Mouse (Mus musculus): ENCODE results near the gene Rrp1b. TPM values are rescaled to one million over a fixed set of nuclear protein-coding genes. Genes with fewer than 3 reads are reported as not detected.
A peak's percentile ranks its signal among the peaks of the same experiment; 100 is the strongest.

Gene Rrp1b
- total and polyA plus RNA-seq, 3 experiments: 60.9 to 149 (median 76.7) TPM

DNA sequence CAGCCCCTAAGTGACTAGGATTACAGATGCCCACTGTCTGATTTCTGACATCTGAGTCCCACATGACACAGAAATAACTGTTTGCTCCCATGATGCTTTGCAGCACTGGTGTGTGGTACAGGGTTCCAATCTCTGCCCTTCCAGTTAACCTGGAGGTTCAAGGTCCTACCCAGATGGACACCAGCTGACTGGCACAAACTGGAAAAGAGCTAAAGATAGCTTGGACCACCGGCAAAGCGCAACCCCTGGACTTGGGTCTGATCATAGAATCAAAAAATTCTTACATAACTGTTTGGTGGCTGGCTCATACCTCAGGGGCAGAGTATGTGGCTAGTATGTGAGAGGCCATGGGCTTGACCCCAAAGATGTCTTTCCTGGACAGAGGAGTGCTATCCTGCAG lies 47.5 kb downstream of the Rrp1b start:
- Histone ChIP-seq H3K36me3 (replicated peaks in 1 of 2; ENCODE audit: control insufficient read depth in 1 of 2, insufficient read depth in 1 of 2, low read length in 1 of 2) (no peaks in the 10 kb centered on the region), H3K27me3 (replicated peaks) (peaks cover 18% of the 10 kb centered on the region), H3K9ac (ENCODE audit: insufficient read depth, low read depth) (no peak overlapping the region), H3K79me2 (replicated peaks; ENCODE audit: control insufficient read depth, extremely low read depth, insufficient read depth, poor library complexity, severe bottlenecking) (no peaks in the 10 kb centered on the region), H3K4me2 (ENCODE audit: insufficient read depth, low read depth, poor library complexity, severe bottlenecking) (no peak overlapping the region), H3K27ac (ENCODE audit: insufficient read depth, low read depth) (no peak overlapping the region), H3K4me1 (ENCODE audit: control insufficient read depth in 1 of 2, insufficient read depth in 2 of 2) (peaks cover 0 to 10% of the 10 kb centered on the region in 2 experiments; a peak in 3 of 4 replicates), H3K9me3 (replicated peaks; ENCODE audit: low read length) (peaks cover 10% of the 10 kb centered on the region), H3K4me3 (replicated peaks in 1 of 3; ENCODE audit: low read depth in 2 of 3, low read length in 2 of 3, poor library complexity in 1 of 3) (no peak overlapping the region)
- dilution Hi-C loops (cut with MboI; ENCODE audit: extremely low pct_ligation_motif_present, extremely low pct_unique_long_range_greater_than_20kb, low sequenced_read_pairs) (no loop called here), in situ Hi-C loops (cut with MboI; ENCODE audit: low pct_ligation_motif_present, low pct_unique_long_range_greater_than_20kb, low sequenced_read_pairs) (no loop called here)
- no peak for DNase-seq (ENCODE audit: extremely low read depth)
- no peak for TF ChIP-seq SMC3 (IDR thresholded peaks at IDR 0.05; ENCODE audit: low read depth, low read length)
- TF ChIP-seq BHLHE40 (IDR thresholded peaks at IDR 0.05; ENCODE audit: low read depth, low read length): no peak
- no peak for TF ChIP-seq CHD1 (IDR thresholded peaks at IDR 0.05; ENCODE audit: low read depth, low read length)
- no peak for TF ChIP-seq RAD21 (IDR thresholded peaks at IDR 0.05; ENCODE audit: low read depth, low read length)
- no peak for TF ChIP-seq TBP (conservative IDR thresholded peaks at IDR 0.05; ENCODE audit: low read depth, low read length)
- TF ChIP-seq PAX5 (IDR thresholded peaks at IDR 0.05; ENCODE audit: low read length): no peak
- TF ChIP-seq ZC3H11A (IDR thresholded peaks at IDR 0.05; ENCODE audit: low read depth, low read length): no peak
- TF ChIP-seq ZKSCAN1 (IDR thresholded peaks at IDR 0.05; ENCODE audit: borderline replicate concordance, low read depth, low read length): no peak
- TF ChIP-seq SIN3A (IDR thresholded peaks at IDR 0.05; ENCODE audit: low read length): no peak

GRCm38 (mm10) chr17:32087069-32087468 lies 51.2 kb downstream of the Rrp1b start:
- dilution Hi-C loops (cut with MboI; ENCODE audit: extremely low pct_ligation_motif_present, extremely low pct_unique_long_range_greater_than_20kb, low sequenced_read_pairs) (no loop called here), in situ Hi-C loops (cut with MboI; ENCODE audit: low pct_ligation_motif_present, low pct_unique_long_range_greater_than_20kb, low sequenced_read_pairs) (no loop called here)
- Histone ChIP-seq H3K4me2 (ENCODE audit: insufficient read depth, low read depth, poor library complexity, severe bottlenecking) (no peak overlapping the region), H3K4me3 (replicated peaks in 1 of 3; ENCODE audit: low read depth in 2 of 3, low read length in 2 of 3, poor library complexity in 1 of 3) (no peak overlapping the region), H3K4me1 (ENCODE audit: control insufficient read depth in 1 of 2, insufficient read depth in 2 of 2) (peaks cover 7 to 29% of the 10 kb centered on the region in 2 experiments), H3K9me3 (replicated peaks; ENCODE audit: low read length) (no peaks in the 10 kb centered on the region), H3K27me3 (replicated peaks) (peaks cover 13% of the 10 kb centered on the region), H3K9ac (ENCODE audit: insufficient read depth, low read depth) (no peak overlapping the region), H3K36me3 (replicated peaks in 1 of 2; ENCODE audit: control insufficient read depth in 1 of 2, insufficient read depth in 1 of 2, low read length in 1 of 2) (no peaks in the 10 kb centered on the region), H3K27ac (ENCODE audit: insufficient read depth, low read depth) (no peak overlapping the region), H3K79me2 (replicated peaks; ENCODE audit: control insufficient read depth, extremely low read depth, insufficient read depth, poor library complexity, severe bottlenecking) (no peaks in the 10 kb centered on the region)
- no peak for TF ChIP-seq ZKSCAN1 (IDR thresholded peaks at IDR 0.05; ENCODE audit: borderline replicate concordance, low read depth, low read length)
- TF ChIP-seq POLR2AphosphoS2 (IDR thresholded peaks at IDR 0.05; ENCODE audit: low read depth, low read length): no peak
- no peak for TF ChIP-seq RAD21 (IDR thresholded peaks at IDR 0.05; ENCODE audit: low read depth, low read length)
- no peak for TF ChIP-seq CTCF (conservative IDR thresholded peaks at IDR 0.05 in 1 of 2, IDR thresholded peaks at IDR 0.05 in 1 of 2; ENCODE audit: low read depth in 2 of 2, low read length in 2 of 2)
- no peak for TF ChIP-seq ELF1 (IDR thresholded peaks at IDR 0.05; ENCODE audit: low read depth, low read length)
- TF ChIP-seq MXI1 (IDR thresholded peaks at IDR 0.05; ENCODE audit: low read depth, low read length): no peak
- TF ChIP-seq MAFK (IDR thresholded peaks at IDR 0.05; ENCODE audit: insufficient replicate concordance, low read length): no peak
- no peak for TF ChIP-seq GABPA (IDR thresholded peaks at IDR 0.05; ENCODE audit: insufficient replicate concordance, low read depth, low read length)
- TF ChIP-seq ZMIZ1 (IDR thresholded peaks at IDR 0.05; ENCODE audit: low read depth, low read length): no peak
- no peak for TF ChIP-seq USF1 (IDR thresholded peaks at IDR 0.05; ENCODE audit: low read depth, low read length)
- no peak for TF ChIP-seq MAX (IDR thresholded peaks at IDR 0.05; ENCODE audit: low read length)
- TF ChIP-seq ZC3H11A (IDR thresholded peaks at IDR 0.05; ENCODE audit: low read depth, low read length): no peak
- no peak for TF ChIP-seq SMC3 (IDR thresholded peaks at IDR 0.05; ENCODE audit: low read depth, low read length)
- TF ChIP-seq BHLHE40 (IDR thresholded peaks at IDR 0.05; ENCODE audit: low read depth, low read length): no peak
- peak; percentile 53 for DNase-seq (ENCODE audit: extremely low read depth)
